Mouse (Mus musculus): ENCODE data around the gene Mpz.

DNA sequence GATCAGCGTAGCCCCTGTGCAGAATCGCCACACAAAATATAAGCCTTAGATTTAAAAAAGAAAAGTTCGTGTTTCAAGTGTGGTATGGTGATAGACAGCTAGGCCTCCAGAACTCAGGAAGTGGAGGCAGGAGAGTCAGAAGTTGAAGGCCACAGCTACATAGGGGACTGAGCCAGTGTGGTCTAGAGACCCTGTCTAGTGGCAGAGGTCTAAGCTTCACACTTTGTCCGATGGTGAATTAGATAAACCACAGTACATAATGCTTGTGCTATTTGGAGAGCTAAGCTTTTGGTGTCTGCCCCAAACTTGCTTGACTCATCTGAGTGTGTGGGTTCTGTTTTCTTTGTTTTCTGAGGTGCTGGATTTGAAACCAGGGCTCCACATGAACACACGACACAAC lies 31.5 kb upstream of the Mpz start:
- TF ChIP-seq POLR2A (IDR thresholded peaks at IDR 0.05; ENCODE audit: low read depth, low read length) (no peak), CTCF (IDR thresholded peaks at IDR 0.05; ENCODE audit: borderline replicate concordance, insufficient read depth, low read length) (no peak)

Data from embryonic fibroblast, embryonic 13.5 days (primary cell).